Mouse (Mus musculus) stomach, embryonic 16.5 days (tissue): ENCODE data around the gene Pten. TPM values are rescaled to one million over a fixed set of nuclear protein-coding genes. Genes with fewer than 3 reads are reported as not detected.
"Not testable (repeated sequence)": the region's sequence is repeated elsewhere in the genome, so short reads cannot be mapped to it uniquely, and the experiment has no call there.

Experiments used
- ATAC-seq: fragments of 200-750 bp; cut with Nextera tagmentation; 2 replicates; pipeline ENCODE4 v1.8.0; 2017; ENCODE audit warnings: moderate number of reproducible peaks, moderate TSS enrichment; ENCODE audit not compliant: insufficient read depth, low FRiP score
- H3K27ac ChIP-seq: fragments of 300-500 bp; sonication (generic); 2 replicates; pipeline ENCODE4 v1.5.1; 2014; ENCODE audit warnings: low read length
- H3K27me3 ChIP-seq: fragments of 300-500 bp; sonication (generic); 2 replicates; pipeline ENCODE4 v1.6.1; 2014; ENCODE audit warnings: low read length, control low read depth, mixed read lengths; ENCODE audit not compliant: control insufficient read depth, insufficient read depth
- H3K36me3 ChIP-seq: fragments of 300-500 bp; sonication (generic); 2 replicates; pipeline ENCODE4 v1.6.1; 2014; ENCODE audit warnings: low read length; ENCODE audit not compliant: control insufficient read depth, insufficient read depth
- H3K4me1 ChIP-seq: fragments of 300-500 bp; sonication (generic); 2 replicates; pipeline ENCODE4 v1.6.1; 2014; ENCODE audit warnings: low read length, control low read depth, mixed read lengths; ENCODE audit not compliant: control insufficient read depth, insufficient read depth
- H3K4me2 ChIP-seq: fragments of 300-500 bp; sonication (generic); 2 replicates; pipeline ENCODE4 v1.6.1; 2014; ENCODE audit warnings: low read depth, low read length, mixed read lengths
- H3K4me3 ChIP-seq: fragments of 300-500 bp; sonication (generic); replicated peaks from 2 replicates; pipeline ENCODE4 v1.5.1; 2014; ENCODE audit warnings: mild to moderate bottlenecking, low read length
- H3K9ac ChIP-seq: fragments of 300-500 bp; sonication (generic); 2 replicates; pipeline ENCODE4 v1.6.1; 2014; ENCODE audit warnings: low read length
- H3K9me3 ChIP-seq: fragments of 300-500 bp; sonication (generic); replicated peaks from 2 replicates; pipeline ENCODE4 v1.6.1; 2016; ENCODE audit warnings: low read length, control low read depth; ENCODE audit not compliant: control insufficient read depth
- WGBS: fragments of 180-500 bp; shearing (Covaris S2); extraction: QIAGEN DNeasy Blood & Tissue Kit; methylation state at CpG from one replicate; pipeline ENCODE4 v1.1.7; 2014; 5-methylcytosine and 5-hydroxymethylcytosine counted together
- polyA plus RNA-seq: library from polyadenylated mRNA; unstranded; fragments of >200 nt; fragmentation: Nextera tagmentation; extraction: Ambion mirVana; gene quantifications from 2 replicates; pipeline ENCODE4 v1.2.1, GENCODE M21; 2015

Gene Pten
- polyA plus RNA-seq, 1 experiment from 2014 or later: 8.2 TPM

DNA sequence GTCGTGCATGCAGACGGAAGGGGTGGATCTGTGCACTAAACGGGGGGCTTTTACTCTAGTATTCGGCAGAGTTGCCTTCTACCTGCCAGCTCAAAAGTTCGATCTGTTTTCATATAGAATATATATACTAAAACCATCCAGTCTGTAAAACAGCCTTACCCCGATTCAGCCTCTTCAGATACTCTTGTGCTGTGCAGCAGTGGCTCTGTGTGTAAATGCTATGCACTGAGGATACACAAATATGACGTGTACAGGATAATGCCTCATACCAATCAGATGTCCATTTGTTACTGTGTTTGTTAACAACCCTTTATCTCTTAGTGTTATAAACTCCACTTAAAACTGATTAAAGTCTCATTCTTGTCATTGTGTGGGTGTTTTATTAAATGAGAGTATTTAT lies 65.7 kb downstream of the Pten start:
- H3K27me3 ChIP-seq, H3K4me3 ChIP-seq, H3K9me3 ChIP-seq, H3K4me2 ChIP-seq, H3K27ac ChIP-seq, H3K36me3 ChIP-seq, H3K9ac ChIP-seq, H3K4me1 ChIP-seq: not testable (repeated sequence)
- 0 out of 2 replicates have a peak, but pooled peaks have one; percentile 10 for ATAC-seq
- WGBS: no CpG with 5 or more reads among the region's 7 CpGs

- Histone ChIP-seq H3K36me3 (no peaks in the 10 kb centered on the region; the same call in 1 of the 2 replicates), H3K9ac (no peak overlapping the region), H3K4me3 (no peak overlapping the region), H3K9me3 (no peaks in the 10 kb centered on the region), H3K4me2 (no peak overlapping the region), H3K4me1 (no peaks in the 10 kb centered on the region), H3K27me3 (no peaks in the 10 kb centered on the region), H3K27ac (no peak overlapping the region)
- WGBS: 45% methylated on average over 4 of the region's 4 CpGs
- no peak for ATAC-seq
Measured at GRCm38 (mm10) chr19:32826616-32827015, 69.3 kb downstream of the Pten start.

GRCm38 (mm10) chr19:32829871-32830270 lies 72.6 kb downstream of the Pten start:
- no peak overlapping the region for H3K9ac ChIP-seq
- no peaks in the 10 kb centered on the region for H3K27me3 ChIP-seq
- H3K36me3 ChIP-seq: no peaks in the 10 kb centered on the region; the same call in 1 of the 2 replicates
- no peaks in the 10 kb centered on the region for H3K4me1 ChIP-seq
- WGBS: 93% methylated on average over 2 of the region's 2 CpGs
- H3K9me3 ChIP-seq: no peaks in the 10 kb centered on the region
- no peak overlapping the region for H3K4me2 ChIP-seq
- H3K4me3 ChIP-seq: no peak overlapping the region
- H3K27ac ChIP-seq: no peak overlapping the region
- ATAC-seq: no peak

DNA sequence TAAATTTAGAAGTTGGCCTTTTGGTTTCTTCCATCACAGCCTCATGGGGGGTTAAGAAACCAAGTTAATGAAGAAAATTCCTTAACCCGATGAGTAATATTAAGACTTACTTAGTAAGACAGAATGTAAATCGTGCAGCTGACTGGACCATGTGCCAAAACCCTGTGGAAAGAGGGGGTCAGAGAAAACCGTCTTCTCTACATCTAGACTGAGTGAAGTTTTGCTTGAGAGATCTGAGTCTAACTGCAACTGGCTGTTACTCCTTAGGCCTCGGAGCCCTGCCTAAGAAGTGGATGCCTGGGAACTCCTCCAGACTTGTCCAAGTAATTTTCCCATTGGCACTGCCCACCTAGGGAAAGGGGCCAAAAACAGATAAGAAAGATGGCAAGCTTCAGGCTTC lies 74.0 kb downstream of the Pten start:
- Histone ChIP-seq H3K36me3 (no peaks in the 10 kb centered on the region; the same call in 1 of the 2 replicates), H3K27ac (no peak overlapping the region), H3K9me3 (no peaks in the 10 kb centered on the region), H3K4me3 (no peak overlapping the region), H3K9ac (no peak overlapping the region), H3K4me2 (no peak overlapping the region), H3K4me1 (no peaks in the 10 kb centered on the region), H3K27me3 (no peaks in the 10 kb centered on the region)
- WGBS: 82% methylated on average over 4 of the region's 4 CpGs
- no peak for ATAC-seq

DNA sequence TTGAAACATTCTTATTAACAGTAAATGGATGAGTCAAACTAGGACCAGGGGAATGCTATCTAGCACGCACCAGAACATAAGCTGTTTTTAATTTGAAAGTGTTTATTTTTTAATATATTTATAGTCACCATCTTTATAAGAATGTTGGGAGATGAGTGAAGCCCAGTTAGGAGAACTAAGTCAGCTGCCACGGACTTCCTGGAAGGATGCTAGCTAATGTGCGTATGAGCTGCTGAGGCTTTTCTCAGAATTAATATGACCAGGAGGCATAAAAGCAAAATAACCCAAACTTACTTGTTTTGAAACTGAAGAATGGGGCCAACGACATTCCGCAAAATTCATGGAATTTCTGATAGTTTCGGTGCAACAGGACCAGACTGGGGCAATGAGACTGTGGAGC lies 83.2 kb downstream of the Pten start:
- no peak for ATAC-seq
- Histone ChIP-seq H3K4me3 (no peak overlapping the region), H3K4me1 (no peaks in the 10 kb centered on the region), H3K27me3 (no peaks in the 10 kb centered on the region), H3K9me3 (no peaks in the 10 kb centered on the region), H3K36me3 (no peaks in the 10 kb centered on the region), H3K9ac (no peak overlapping the region), H3K4me2 (no peak overlapping the region), H3K27ac (no peak overlapping the region)
- WGBS: 93% methylated on average over 6 of the region's 6 CpGs

DNA sequence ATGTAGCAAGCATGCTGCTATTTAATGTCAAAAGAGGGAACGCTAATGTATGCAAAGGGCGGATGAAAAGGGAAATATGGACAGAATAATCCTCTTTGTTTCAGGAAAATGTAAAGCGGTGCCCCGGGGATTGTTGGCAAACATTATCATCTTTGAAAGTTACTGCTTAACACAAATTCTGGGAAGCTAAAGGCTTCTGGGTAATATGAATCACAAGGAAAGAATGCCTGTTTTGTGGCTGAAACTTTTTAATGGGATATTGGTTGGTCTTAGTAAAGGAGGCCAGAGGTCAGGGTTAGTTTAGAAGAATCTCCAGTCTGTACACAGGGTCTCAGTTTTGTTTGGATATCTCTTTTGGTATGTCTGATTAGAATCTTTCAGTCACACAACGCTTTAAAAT lies 87.2 kb downstream of the Pten start:
- H3K27me3 ChIP-seq: no peaks in the 10 kb centered on the region
- no peaks in the 10 kb centered on the region for H3K9me3 ChIP-seq
- H3K4me1 ChIP-seq: no peaks in the 10 kb centered on the region
- ATAC-seq: no peak
- no peaks in the 10 kb centered on the region for H3K36me3 ChIP-seq
- no peak overlapping the region for H3K4me2 ChIP-seq
- 59% methylated on average over 5 of the region's 5 CpGs for WGBS
- no peak overlapping the region for H3K4me3 ChIP-seq
- no peak overlapping the region for H3K27ac ChIP-seq
- no peak overlapping the region for H3K9ac ChIP-seq

- no peak for ATAC-seq
- H3K36me3 ChIP-seq: no peaks in the 10 kb centered on the region
- H3K9me3 ChIP-seq: no peaks in the 10 kb centered on the region
- no peaks in the 10 kb centered on the region for H3K4me1 ChIP-seq
- H3K9ac ChIP-seq: no peak overlapping the region
- no peak overlapping the region for H3K4me2 ChIP-seq
- WGBS: 76% methylated on average over 3 of the region's 3 CpGs
- H3K27ac ChIP-seq: no peak overlapping the region
- H3K4me3 ChIP-seq: no peak overlapping the region
- H3K27me3 ChIP-seq: no peaks in the 10 kb centered on the region
Measured at GRCm38 (mm10) chr19:32848041-32848440, 90.7 kb downstream of the Pten start.

DNA sequence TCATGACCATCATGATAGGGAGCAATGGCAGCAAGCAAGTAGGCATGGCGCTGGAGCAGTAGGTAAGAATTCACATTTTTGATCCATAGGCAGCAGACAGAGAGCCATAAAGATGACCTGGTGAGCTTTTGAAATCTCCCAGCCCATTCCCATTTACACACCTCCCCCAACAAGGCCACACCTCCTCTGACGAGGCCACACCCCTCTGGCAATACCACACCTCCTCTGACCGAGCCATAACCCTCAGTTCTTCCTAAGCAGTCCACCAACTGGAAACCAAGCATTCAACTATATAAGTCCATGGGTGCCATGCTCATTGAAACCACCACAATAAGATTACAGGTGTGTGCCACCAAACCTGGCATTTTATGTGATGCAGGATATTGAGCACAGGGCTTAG lies 95.0 kb downstream of the Pten start:
- no peak overlapping the region for H3K4me3 ChIP-seq
- no peak overlapping the region for H3K27ac ChIP-seq
- no peaks in the 10 kb centered on the region for H3K36me3 ChIP-seq
- no peak overlapping the region for H3K4me2 ChIP-seq
- 73% methylated on average over 3 of the region's 3 CpGs for WGBS
- H3K9me3 ChIP-seq: no peaks in the 10 kb centered on the region
- no peak for ATAC-seq
- H3K4me1 ChIP-seq: no peaks in the 10 kb centered on the region
- H3K27me3 ChIP-seq: no peaks in the 10 kb centered on the region
- no peak overlapping the region for H3K9ac ChIP-seq

DNA sequence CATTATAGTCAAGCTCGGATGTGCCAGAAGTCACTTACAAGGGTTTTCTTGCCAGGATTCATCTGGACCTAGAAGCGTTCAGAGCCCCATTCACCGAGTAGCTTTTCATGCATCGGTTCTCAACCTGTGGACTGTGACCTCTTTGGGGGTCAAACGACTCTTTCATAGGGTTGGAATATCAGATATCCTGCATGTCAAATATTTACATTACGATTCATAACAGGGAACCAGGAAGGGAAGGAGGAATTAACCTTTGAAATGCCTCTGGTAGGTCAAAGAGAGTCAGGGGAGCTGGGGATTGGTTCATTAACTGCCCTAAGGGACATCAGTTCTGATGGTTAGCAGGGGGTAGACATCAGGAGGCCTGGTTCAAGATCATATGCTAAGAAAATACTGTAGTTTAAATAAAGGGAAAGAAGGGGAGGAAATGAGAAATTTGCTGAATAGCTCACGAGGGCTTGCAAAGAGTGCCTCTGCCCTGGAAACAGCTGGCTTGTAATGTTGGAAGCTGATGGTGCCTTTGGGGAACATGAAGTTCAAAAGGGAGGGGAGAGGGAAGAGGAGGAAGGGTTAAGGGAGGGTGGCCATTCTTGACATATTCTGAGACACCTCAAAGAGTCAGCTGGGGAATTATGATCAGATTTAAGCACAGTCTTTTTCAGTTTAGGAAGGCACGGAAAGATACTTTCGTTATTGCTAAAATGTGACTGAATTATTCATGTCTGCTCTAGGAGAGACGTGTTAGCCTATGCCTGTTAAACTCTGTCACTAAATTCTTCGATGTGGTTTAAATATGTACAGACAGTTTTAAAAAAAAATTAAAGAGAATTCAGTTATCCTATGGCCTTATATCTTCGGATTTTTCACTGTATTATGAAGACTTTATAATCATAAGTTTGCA lies 104.6 kb downstream of the Pten start:
- Histone ChIP-seq H3K9me3 (no peaks in the 10 kb centered on the region), H3K27ac (no peak overlapping the region), H3K4me3 (no peak overlapping the region), H3K4me1 (0 out of 2 replicates have a peak, but pooled peaks cover 3% of the 10 kb centered on the region), H3K36me3 (no peaks in the 10 kb centered on the region), H3K27me3 (no peaks in the 10 kb centered on the region), H3K9ac (no peak overlapping the region), H3K4me2 (no peak overlapping the region)
- no peak for ATAC-seq
- WGBS: 38% methylated on average over 12 of the region's 12 CpGs
